Mouse (Mus musculus): ENCODE measurements at regions not wholly inside any gene's neighbourhood (a gene's known extent, or its start where the extent isn't known, plus 50 kb on each side); places are given as distances from the start of the nearest gene placed in this dataset.

DNA sequence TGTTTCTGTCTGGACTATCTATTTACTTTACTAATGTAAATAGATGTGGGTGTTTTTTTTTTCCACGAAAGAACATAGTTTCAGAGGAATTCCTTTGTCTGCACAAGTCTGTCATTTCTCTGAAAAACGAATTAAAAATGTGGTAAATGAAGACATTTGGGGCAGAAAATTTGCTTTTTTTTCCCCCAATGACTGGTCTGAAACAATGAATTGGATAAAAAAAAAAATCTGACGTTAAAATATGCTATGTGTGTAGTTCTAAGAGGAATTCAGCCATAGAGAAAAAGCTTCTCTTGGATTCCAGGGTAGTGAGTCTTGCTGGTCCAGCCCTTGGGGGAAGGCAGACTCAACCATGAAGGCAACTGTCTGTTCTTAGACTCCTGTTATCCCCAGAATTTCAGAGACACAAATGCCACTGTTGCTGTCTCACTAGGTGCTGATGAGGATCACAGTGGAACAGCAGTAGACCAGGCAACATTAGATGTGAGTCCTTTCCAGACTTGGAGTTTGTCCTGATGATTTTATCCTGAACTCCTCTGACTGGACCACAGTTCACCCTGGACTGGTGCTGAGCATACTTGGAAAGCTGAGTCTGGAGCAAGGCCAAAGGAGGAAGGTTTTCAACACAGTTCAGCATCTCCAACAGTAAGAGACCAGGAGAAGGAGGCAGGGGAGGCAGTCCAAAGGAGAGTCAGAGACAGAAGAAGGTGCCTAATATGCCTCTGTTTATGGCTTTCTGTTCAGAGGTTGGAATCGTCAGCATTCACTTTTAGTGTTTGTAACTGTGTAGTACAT lies 162.3 kb upstream of the Foxq1 start:
- H3K27me3 ChIP-seq (ENCODE audit: control insufficient read depth, insufficient read depth, low read length) = no peaks in the 10 kb centered on the region
- H3K4me1 ChIP-seq (ENCODE audit: control insufficient read depth, insufficient read depth, insufficient read length, low read length) = no peaks in the 10 kb centered on the region
- H3K27ac ChIP-seq (ENCODE audit: insufficient read depth, low read depth, low read length) = no peak overlapping the region
- WGBS = 50% methylated on average over 4 of the region's 4 CpGs
- H3K36me3 ChIP-seq (ENCODE audit: control insufficient read depth, insufficient read depth, low read length) = no peaks in the 10 kb centered on the region
- TF ChIP-seq CTCF (IDR thresholded peaks at IDR 0.05; ENCODE audit: extremely low read depth, insufficient read length, insufficient replicate concordance, low read depth, low read length) = no peak
- TF ChIP-seq POLR2A (IDR thresholded peaks at IDR 0.05; ENCODE audit: low read depth, low read length) = no peak
- no peak overlapping the region for H3K4me3 ChIP-seq (ENCODE audit: low read depth, low read length)

DNA sequence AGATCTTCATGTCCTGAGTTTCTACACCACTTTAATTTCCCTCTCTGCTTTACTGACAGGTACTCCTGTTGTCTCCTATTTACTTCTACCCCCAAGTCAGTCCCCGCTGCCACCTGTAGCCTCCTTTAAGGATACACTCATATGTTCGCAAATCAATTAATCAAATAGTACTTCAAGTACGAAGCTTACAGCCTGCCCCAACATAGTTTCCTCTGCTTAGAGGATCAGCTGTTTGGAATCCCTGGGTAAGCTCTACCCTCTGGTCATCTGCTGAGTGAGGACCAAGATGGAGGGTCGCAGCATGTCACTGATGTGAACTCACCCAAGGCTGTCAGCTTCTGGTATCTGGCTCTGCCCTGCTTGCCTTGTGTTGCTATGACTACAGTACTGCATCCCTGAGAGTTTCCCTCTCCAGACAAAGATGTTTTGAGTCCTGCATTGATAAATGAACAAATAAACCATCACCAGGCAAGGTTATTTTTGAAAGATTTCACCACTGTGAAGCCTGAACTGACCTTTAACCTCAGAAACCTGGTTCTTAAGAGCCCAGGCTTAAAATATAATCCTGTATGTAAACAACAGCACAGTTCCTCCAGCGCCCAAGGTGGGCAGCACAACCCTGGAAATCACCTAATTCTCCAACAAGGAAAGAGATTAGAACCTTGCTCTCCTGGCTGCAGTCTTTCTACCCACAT lies 159.6 kb upstream of the Foxq1 start:
- WGBS = 52% methylated on average over 5 of the region's 5 CpGs

DNA sequence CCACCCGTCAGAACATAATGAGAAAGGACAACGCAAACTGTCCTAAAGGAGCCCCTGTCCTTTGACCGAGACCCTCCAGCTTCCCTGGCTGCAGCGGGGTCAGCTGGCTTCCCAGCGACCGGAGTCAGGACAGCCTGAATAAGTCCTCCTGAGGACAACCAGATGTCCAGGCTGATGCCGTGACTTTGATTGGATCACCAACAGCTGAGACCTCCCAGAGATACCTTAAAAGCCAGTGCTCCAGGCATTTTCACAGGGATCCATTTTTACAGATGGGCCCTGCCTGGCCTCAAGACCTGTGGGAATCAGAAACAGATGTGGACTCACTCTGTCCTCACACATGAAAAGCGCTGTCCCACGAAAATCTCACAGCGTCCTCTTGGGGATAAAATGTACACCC lies 158.7 kb upstream of the Foxq1 start:
- no peaks in the 10 kb centered on the region for H3K36me3 ChIP-seq (ENCODE audit: control insufficient read depth, insufficient read depth, low read length)
- H3K27me3 ChIP-seq (ENCODE audit: control insufficient read depth, insufficient read depth, low read length) = no peaks in the 10 kb centered on the region
- H3K4me1 ChIP-seq (ENCODE audit: control insufficient read depth, insufficient read depth, insufficient read length, low read length) = no peaks in the 10 kb centered on the region
- no peak for TF ChIP-seq POLR2A (IDR thresholded peaks at IDR 0.05; ENCODE audit: low read depth, low read length)
- no peak for TF ChIP-seq CTCF (IDR thresholded peaks at IDR 0.05; ENCODE audit: extremely low read depth, insufficient read length, insufficient replicate concordance, low read depth, low read length)
- no peak overlapping the region for H3K4me3 ChIP-seq (ENCODE audit: low read depth, low read length)
- 91% methylated on average over 10 of the region's 10 CpGs for WGBS
- no peak overlapping the region for H3K27ac ChIP-seq (ENCODE audit: insufficient read depth, low read depth, low read length)

More for the DNA sequence above, 159.6 kb upstream of the Foxq1 start:
- Histone ChIP-seq H3K27ac (ENCODE audit: insufficient read depth, low read depth, low read length) (no peak overlapping the region), H3K4me1 (ENCODE audit: control insufficient read depth, insufficient read depth, insufficient read length, low read length) (no peaks in the 10 kb centered on the region), H3K4me3 (ENCODE audit: low read depth, low read length) (no peak overlapping the region), H3K36me3 (ENCODE audit: control insufficient read depth, insufficient read depth, low read length) (no peaks in the 10 kb centered on the region), H3K27me3 (ENCODE audit: control insufficient read depth, insufficient read depth, low read length) (no peaks in the 10 kb centered on the region)
- TF ChIP-seq CTCF (IDR thresholded peaks at IDR 0.05; ENCODE audit: extremely low read depth, insufficient read length, insufficient replicate concordance, low read depth, low read length) = no peak
- TF ChIP-seq POLR2A (IDR thresholded peaks at IDR 0.05; ENCODE audit: low read depth, low read length) = no peak

DNA sequence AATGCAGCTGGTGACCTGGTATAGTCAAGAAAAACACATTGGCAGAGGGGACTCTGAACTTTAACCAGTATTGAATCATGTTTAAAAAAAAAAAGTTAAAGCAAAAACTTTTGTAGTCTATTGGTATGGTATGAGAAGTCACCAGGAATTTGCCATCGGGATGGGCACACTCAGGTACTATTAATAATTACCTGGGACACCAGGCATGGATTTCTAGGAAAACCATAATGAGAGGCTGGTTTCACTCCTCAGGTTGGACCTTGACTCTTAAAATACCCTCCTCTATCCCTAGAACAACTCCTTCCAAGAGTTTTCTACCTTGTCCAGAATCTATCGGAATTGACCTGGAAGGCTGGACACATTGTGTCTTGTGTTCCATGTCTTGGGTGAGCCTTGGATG lies 155.5 kb upstream of the Foxq1 start:
- no peak overlapping the region for H3K4me3 ChIP-seq (ENCODE audit: low read depth, low read length)
- 74% methylated on average over 2 of the region's 2 CpGs for WGBS
- no peaks in the 10 kb centered on the region for H3K27me3 ChIP-seq (ENCODE audit: control insufficient read depth, insufficient read depth, low read length)
- TF ChIP-seq POLR2A (IDR thresholded peaks at IDR 0.05; ENCODE audit: low read depth, low read length) (no peak), CTCF (IDR thresholded peaks at IDR 0.05; ENCODE audit: extremely low read depth, insufficient read length, insufficient replicate concordance, low read depth, low read length) (no peak)
- H3K27ac ChIP-seq (ENCODE audit: insufficient read depth, low read depth, low read length) = no peak overlapping the region
- H3K4me1 ChIP-seq (ENCODE audit: control insufficient read depth, insufficient read depth, insufficient read length, low read length) = no peaks in the 10 kb centered on the region
- no peaks in the 10 kb centered on the region for H3K36me3 ChIP-seq (ENCODE audit: control insufficient read depth, insufficient read depth, low read length)

DNA sequence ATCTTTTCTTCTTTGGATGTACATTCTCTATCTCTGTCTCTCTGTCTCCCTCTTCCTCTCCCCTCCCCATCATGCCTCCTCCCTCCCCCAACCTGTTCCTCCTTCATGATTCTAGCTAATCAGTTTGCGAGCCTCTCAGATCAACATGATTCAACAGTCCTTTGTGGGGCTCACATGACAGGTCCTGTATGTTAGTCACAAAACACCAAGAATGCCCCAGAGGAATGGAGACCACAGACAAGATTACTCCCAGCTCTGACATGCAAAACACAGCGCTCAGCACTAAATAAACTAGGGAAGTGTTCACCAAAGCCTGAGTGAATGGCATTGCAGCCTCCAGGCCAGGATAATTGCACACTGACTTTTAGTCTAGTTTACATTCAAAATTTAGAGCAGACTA lies 150.6 kb upstream of the Foxq1 start:
- TF ChIP-seq POLR2A (IDR thresholded peaks at IDR 0.05; ENCODE audit: low read depth, low read length) (no peak), CTCF (IDR thresholded peaks at IDR 0.05; ENCODE audit: extremely low read depth, insufficient read length, insufficient replicate concordance, low read depth, low read length) (no peak)
- WGBS = 87% methylated on average over 2 of the region's 2 CpGs

DNA sequence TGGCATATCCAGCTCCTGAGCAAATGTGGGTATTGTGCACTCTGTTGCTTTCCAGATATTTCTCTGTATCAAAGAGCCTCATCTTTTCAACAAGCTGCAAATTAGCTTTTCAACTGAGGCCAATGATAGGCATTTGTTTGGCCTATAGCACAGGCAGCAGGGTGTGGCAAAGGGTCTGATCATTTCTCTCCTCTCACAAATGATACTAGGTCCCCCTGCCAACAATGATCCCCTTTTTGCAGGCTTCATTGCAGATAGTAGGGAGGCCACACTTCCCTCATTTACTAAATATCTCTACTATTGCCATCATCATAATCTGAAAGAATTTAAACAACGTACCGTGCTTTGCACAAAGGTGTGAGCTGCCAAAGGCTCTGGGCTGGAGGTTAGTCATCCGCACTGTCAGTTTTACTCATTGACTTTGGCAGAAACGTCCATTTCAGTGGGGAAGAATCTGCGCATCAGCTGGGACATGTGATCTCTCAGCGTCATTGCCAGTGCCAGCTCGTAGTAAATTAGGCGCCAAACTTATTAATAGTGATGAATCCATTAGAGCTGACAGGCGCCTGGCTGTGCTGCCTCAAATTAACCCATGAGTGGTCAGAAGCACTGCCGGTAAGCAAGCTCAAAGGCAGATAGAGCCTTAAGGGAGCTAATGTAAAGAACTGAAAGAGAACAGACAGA lies 147.4 kb upstream of the Foxq1 start:
- WGBS = 74% methylated on average over 10 of the region's 10 CpGs
- no peaks in the 10 kb centered on the region for H3K27me3 ChIP-seq (ENCODE audit: control insufficient read depth, insufficient read depth, low read length)
- no peak overlapping the region for H3K4me3 ChIP-seq (ENCODE audit: low read depth, low read length)

More for the DNA sequence above, 150.6 kb upstream of the Foxq1 start:
- Histone ChIP-seq H3K4me3 (ENCODE audit: low read depth, low read length) (no peak overlapping the region), H3K27ac (ENCODE audit: insufficient read depth, low read depth, low read length) (no peak overlapping the region), H3K27me3 (ENCODE audit: control insufficient read depth, insufficient read depth, low read length) (no peaks in the 10 kb centered on the region), H3K36me3 (ENCODE audit: control insufficient read depth, insufficient read depth, low read length) (no peaks in the 10 kb centered on the region), H3K4me1 (ENCODE audit: control insufficient read depth, insufficient read depth, insufficient read length, low read length) (no peaks in the 10 kb centered on the region)

DNA sequence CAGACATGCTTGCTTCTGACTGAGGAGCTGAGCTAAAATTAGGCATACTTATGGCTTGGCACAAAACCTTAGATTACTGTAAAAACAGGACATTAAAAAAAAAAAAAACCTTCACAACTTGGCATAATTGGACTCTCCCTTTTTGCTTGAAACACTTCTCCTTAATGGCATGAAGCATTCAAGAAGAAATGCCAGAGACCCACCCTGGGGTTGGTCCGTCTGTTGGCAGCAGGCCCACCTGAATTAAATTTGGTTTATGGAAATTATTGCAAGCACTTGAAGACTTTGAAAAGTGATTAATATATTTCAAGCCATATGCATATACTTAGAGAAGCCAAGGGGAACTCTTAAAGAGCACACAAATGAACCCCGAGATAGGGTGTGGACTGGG lies 146.8 kb upstream of the Foxq1 start:
- H3K27me3 ChIP-seq (ENCODE audit: control insufficient read depth, insufficient read depth, low read length) = no peaks in the 10 kb centered on the region
- no peak overlapping the region for H3K27ac ChIP-seq (ENCODE audit: insufficient read depth, low read depth, low read length)
- no peaks in the 10 kb centered on the region for H3K36me3 ChIP-seq (ENCODE audit: control insufficient read depth, insufficient read depth, low read length)
- H3K4me1 ChIP-seq (ENCODE audit: control insufficient read depth, insufficient read depth, insufficient read length, low read length) = no peaks in the 10 kb centered on the region
- no peak overlapping the region for H3K4me3 ChIP-seq (ENCODE audit: low read depth, low read length)
- TF ChIP-seq POLR2A (IDR thresholded peaks at IDR 0.05; ENCODE audit: low read depth, low read length) (no peak), CTCF (IDR thresholded peaks at IDR 0.05; ENCODE audit: extremely low read depth, insufficient read length, insufficient replicate concordance, low read depth, low read length) (no peak)
- 70% methylated on average over 2 of the region's 2 CpGs for WGBS

More for the DNA sequence above, 147.4 kb upstream of the Foxq1 start:
- no peaks in the 10 kb centered on the region for H3K4me1 ChIP-seq (ENCODE audit: control insufficient read depth, insufficient read depth, insufficient read length, low read length)
- no peak overlapping the region for H3K27ac ChIP-seq (ENCODE audit: insufficient read depth, low read depth, low read length)
- no peaks in the 10 kb centered on the region for H3K36me3 ChIP-seq (ENCODE audit: control insufficient read depth, insufficient read depth, low read length)
- TF ChIP-seq POLR2A (IDR thresholded peaks at IDR 0.05; ENCODE audit: low read depth, low read length) (no peak), CTCF (IDR thresholded peaks at IDR 0.05; ENCODE audit: extremely low read depth, insufficient read length, insufficient replicate concordance, low read depth, low read length) (no peak)

Data from small intestine, adult 2 months (tissue).